Mouse (Mus musculus) activated CD4-positive, CD25-positive, alpha-beta regulatory T cell (primary cell): Measurements from ENCODE around the gene Exosc3. TPM values are rescaled to one million over a fixed set of nuclear protein-coding genes. Genes with fewer than 3 reads are reported as not detected.

Experiments used
- polyA plus RNA-seq, 2 experiments: library from polyadenylated mRNA; unstranded; fragments of 100-300 nt; shearing (Covaris generic); gene quantifications; one replicate each; pipeline ENCODE4 v1.2.1; 2017

Exosc3 gene
- 100 to 1,000 TPM; 141 to 144 TPM for polyA plus RNA-seq

DNA sequence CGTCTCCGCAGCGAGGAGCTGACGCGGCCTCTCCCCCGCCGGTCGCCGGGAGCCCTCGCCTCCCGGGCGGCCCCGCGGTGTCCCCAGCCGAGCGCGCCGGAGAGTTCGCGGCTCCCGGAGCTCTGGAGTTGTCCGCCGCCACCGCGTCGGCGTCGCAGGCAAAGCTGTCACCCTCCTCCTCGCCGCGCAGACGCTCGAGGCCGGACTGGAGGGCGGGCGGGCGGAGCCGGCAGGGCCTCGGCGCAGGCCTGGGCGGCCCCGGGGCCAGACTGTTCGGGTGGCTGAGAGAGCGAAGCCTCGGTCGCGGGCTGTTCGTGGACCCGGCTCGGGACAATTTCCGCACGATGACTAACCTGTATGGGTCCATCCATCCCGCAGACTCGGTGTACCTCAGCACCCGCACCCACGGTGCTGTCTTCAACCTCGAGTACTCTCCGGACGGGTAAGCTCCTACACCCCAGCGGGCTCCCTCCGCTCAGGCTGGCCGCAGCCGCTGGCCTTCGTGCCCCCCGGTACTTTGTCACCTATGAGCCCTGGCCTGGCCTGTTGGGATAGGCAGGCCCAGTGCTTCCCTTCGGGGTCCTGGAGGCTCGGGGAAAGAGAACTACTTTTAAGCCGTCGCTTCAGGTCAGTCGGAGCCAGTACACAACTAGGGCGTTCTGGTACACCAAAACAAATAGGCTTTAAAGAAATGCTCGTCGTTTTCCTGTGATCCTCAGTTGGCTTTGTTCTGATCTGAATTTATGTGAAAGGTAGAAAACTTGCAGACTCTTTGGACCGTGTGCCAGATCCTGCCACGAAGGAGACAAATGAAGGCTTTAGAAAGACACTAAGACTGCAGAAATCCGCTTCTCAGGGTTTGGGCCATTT is at the start of gene Exosc3:
Gene Exosc3 (minus strand): TSS at position 447 of the 870 bp plus-strand sequence.

DNA sequence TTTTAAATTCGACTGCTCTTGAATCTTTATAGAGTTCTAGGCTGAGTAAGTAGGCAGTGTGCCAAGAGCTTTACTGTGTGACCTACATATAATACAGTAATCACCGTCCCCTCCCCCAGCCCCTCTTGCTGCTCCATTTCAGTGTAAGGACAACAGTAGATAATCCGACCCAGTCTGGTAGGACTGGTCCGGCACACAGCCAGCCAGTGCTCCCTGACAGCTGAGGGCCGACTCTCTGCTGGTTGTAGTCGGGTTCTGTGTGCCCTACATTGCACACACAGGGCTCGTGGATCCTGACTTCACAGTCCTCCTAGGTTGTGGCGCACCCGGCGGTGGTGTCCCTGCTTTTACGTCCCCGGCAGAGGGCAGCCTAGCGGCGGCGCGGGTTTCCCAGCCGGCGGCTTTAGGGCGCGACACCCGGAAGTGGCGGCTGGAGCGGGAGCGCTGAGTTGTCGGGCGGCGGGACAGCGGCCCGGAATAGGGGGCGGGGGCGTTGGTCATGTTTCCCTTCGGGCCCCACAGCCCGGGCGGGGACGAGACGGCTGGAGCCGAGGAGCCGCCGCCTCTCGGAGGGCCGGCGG is 773 bp downstream of the Exosc3 start, which contains the start of gene Dcaf10:
Gene Dcaf10 (plus strand): TSS at position 433 of the 581 bp plus-strand sequence.

DNA sequence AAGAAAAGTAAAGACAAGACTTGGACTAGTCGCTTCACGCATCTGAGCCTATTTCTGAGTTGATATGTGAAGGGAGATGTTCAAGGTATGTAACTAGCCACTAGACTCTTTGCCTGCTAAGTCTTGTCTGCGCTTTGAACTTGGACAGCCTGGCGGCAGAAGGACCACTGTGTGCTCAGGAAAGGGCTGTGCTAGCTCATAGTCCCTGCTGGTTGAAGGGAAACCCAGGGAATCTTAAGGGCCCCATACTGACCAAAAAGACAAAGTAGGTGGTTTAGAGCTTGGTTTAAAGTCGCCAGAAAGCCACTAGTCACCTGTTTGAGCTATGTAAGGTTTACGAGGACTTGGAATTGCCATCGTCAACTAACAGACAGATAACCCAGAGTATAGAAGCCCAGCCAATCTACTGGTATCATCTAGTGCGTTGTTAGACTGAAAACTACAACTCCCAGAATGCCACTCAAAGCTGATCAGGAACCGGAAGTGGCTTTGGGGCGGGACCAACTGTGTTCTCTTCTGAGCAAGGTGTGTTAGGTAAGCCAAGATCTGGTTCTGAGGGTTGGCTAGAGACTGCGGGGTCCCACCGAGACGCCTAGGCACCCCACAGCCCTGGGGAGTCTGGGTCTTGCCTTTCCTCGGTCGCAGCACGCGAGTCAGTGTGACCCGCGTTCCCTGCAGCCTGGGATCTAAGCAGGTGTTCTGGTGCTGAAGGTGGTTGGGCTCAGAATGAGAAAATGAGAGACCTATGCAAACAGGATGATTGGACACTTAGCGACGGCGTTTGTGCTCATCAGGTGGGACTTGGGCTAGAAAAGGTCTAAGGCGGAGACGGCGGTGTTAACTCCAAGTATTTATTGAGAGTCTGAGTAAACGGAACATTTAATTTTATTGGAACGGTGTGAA is 45.6 kb downstream of the Exosc3 start, which contains the start of gene Trmt10b:
Gene Trmt10b (plus strand): TSS at position 466 of the 903 bp plus-strand sequence.

Other genes starting within 250 kb of the Exosc3 start
- 100 to 1,000 TPM; 168 to 174 TPM for gene Tomm5, start 234.6 kb downstream of the Exosc3 start, polyA plus RNA-seq
- gene Frmpd1, start 157.9 kb downstream of the Exosc3 start, polyA plus RNA-seq = not detected
- 10 to 100 TPM; 11.3 to 15.6 TPM for gene Trmt10b, start 45.6 kb downstream of the Exosc3 start, polyA plus RNA-seq
- 10 to 100 TPM; 18.1 to 23.9 TPM for gene Dcaf10, start 631 bp downstream of the Exosc3 start, polyA plus RNA-seq
- 10 to 100 TPM; 25.8 to 28.0 TPM for gene Slc25a51, start 66.0 kb upstream of the Exosc3 start, polyA plus RNA-seq
- gene Shb, start 189.7 kb upstream of the Exosc3 start, polyA plus RNA-seq = 1 to 10 TPM in 1 of 2 experiments, under 1 TPM in 1; 0.20 to 1.3 TPM